Mouse (Mus musculus) heart, adult 8-10 months (tissue): Measurements from ENCODE around the gene Dnajc3. TPM values are rescaled to one million over a fixed set of nuclear protein-coding genes. Genes with fewer than 3 reads are reported as not detected.
"Not testable (repeated sequence)": the region's sequence is repeated elsewhere in the genome, so short reads cannot be mapped to it uniquely, and the experiment has no call there.

ENCODE experiments used
- DNase-seq: peaks from one replicate; pipeline ENCODE4 v3.0.0; 2022; ENCODE audit warnings: low spot score
- total RNA-seq, 4 experiments: library from RNA; stranded (reverse); gene quantifications; 2 replicates each; pipeline ENCODE4 v1.2.4; 2022

The Dnajc3 gene
- total RNA-seq, 4 experiments from 2014 or later = 25.5 to 33.5 (median 28.4) TPM

GRCm38 (mm10) chr14:118930777-118931176 is 7.0 kb upstream of the Dnajc3 start:
- DNase-seq = no peak

- DNase-seq = no peak
Observed at GRCm38 (mm10) chr14:118931181-118931580, 6.6 kb upstream of the Dnajc3 start.

GRCm38 (mm10) chr14:118932956-118933355 is 4.8 kb upstream of the Dnajc3 start:
- DNase-seq = no peak

GRCm38 (mm10) chr14:118934686-118935085 is 3.1 kb upstream of the Dnajc3 start:
- no peak for DNase-seq

GRCm38 (mm10) chr14:118936236-118936635 is 1.5 kb upstream of the Dnajc3 start:
- no peak for DNase-seq

- DNase-seq = no peak
Observed at GRCm38 (mm10) chr14:118936952-118937351, 824 bp upstream of the Dnajc3 start.

- DNase-seq = peak; percentile 37
Observed at GRCm38 (mm10) chr14:118938551-118938950, 775 bp downstream of the Dnajc3 start.

- no peak for DNase-seq
Observed at GRCm38 (mm10) chr14:118940796-118941495, 3.2 kb downstream of the Dnajc3 start.

- no peak for DNase-seq
Observed at GRCm38 (mm10) chr14:118942076-118942475, 4.3 kb downstream of the Dnajc3 start.

- DNase-seq = no peak
Observed at GRCm38 (mm10) chr14:118944702-118945101, 6.9 kb downstream of the Dnajc3 start.

- DNase-seq = no peak
Observed at GRCm38 (mm10) chr14:118948841-118949240, 11.1 kb downstream of the Dnajc3 start.

GRCm38 (mm10) chr14:118951912-118952583 is 14.3 kb downstream of the Dnajc3 start:
- peak; percentile 22 for DNase-seq

- no peak for DNase-seq
Observed at GRCm38 (mm10) chr14:118958010-118958409, 20.2 kb downstream of the Dnajc3 start.

GRCm38 (mm10) chr14:118965356-118966000 is 27.7 kb downstream of the Dnajc3 start:
- DNase-seq = no peak

- no peak for DNase-seq
Observed at GRCm38 (mm10) chr14:118967646-118968045, 29.9 kb downstream of the Dnajc3 start.

GRCm38 (mm10) chr14:118972268-118972667 is 34.5 kb downstream of the Dnajc3 start:
- no peak for DNase-seq

- DNase-seq = no peak
Observed at GRCm38 (mm10) chr14:118977136-118977816, 39.5 kb downstream of the Dnajc3 start.

- DNase-seq = no peak
Observed at GRCm38 (mm10) chr14:118979571-118980325, 42.0 kb downstream of the Dnajc3 start.

GRCm38 (mm10) chr14:118980358-118980757 is 42.6 kb downstream of the Dnajc3 start:
- DNase-seq = no peak

GRCm38 (mm10) chr14:118980890-118981289 is 43.1 kb downstream of the Dnajc3 start:
- DNase-seq = no peak

- DNase-seq = not testable (repeated sequence)
Observed at GRCm38 (mm10) chr14:118981711-118982428, 44.1 kb downstream of the Dnajc3 start.
